Mouse (Mus musculus) forebrain, embryonic 12.5 days (tissue): Measurements from ENCODE around the gene Luc7l2. TPM values are rescaled to one million over a fixed set of nuclear protein-coding genes. Genes with fewer than 3 reads are reported as not detected.
A peak's percentile ranks its signal among the peaks of the same experiment; 100 is the strongest.

Experiments
- ATAC-seq: fragments of 200-750 bp; cut with Nextera tagmentation; 2 replicates; pipeline ENCODE4 v1.8.0; 2017; ENCODE audit warnings: moderate TSS enrichment; ENCODE audit not compliant: low FRiP score
- H3K27ac ChIP-seq: fragments of 300-500 bp; sonication (generic); 2 replicates; pipeline ENCODE4 v1.5.1; 2016; ENCODE audit warnings: mild to moderate bottlenecking
- H3K27me3 ChIP-seq: fragments of 300-500 bp; sonication (generic); 2 replicates; pipeline ENCODE4 v1.6.1; 2016; ENCODE audit warnings: mild to moderate bottlenecking
- H3K36me3 ChIP-seq: fragments of 300-500 bp; sonication (generic); replicated peaks from 2 replicates; pipeline ENCODE4 v1.6.1; 2016; ENCODE audit warnings: mild to moderate bottlenecking
- H3K4me1 ChIP-seq: fragments of 300-500 bp; sonication (generic); 2 replicates; pipeline ENCODE4 v1.6.1; 2016
- H3K4me2 ChIP-seq: fragments of 300-500 bp; sonication (generic); 2 replicates; pipeline ENCODE4 v1.6.1; 2016; ENCODE audit warnings: mild to moderate bottlenecking, moderate library complexity
- H3K4me3 ChIP-seq: fragments of 300-500 bp; sonication (generic); replicated peaks from 2 replicates; pipeline ENCODE4 v1.5.1; 2016; ENCODE audit warnings: mild to moderate bottlenecking
- H3K9ac ChIP-seq: fragments of 300-500 bp; sonication (generic); 2 replicates; pipeline ENCODE4 v1.6.1; 2016; ENCODE audit warnings: mild to moderate bottlenecking
- H3K9me3 ChIP-seq: fragments of 300-500 bp; sonication (generic); 2 replicates; pipeline ENCODE4 v1.6.1; 2016
- WGBS: fragments of 180-500 bp; shearing (Covaris S2); methylation state at CpG from one replicate; pipeline ENCODE4 v1.1.7; 2016; 5-methylcytosine and 5-hydroxymethylcytosine counted together
- microRNA-seq: library from miRNA; unstranded; fragments of <30 nt; microRNA quantifications from one replicate; pipeline ENCODE4, GENCODE M21; 2017
- polyA plus RNA-seq: library from polyadenylated mRNA; unstranded; fragments of >200 nt; fragmentation: Nextera tagmentation; extraction: Ambion mirVana; gene quantifications from 2 replicates; pipeline ENCODE4 v1.2.1, GENCODE M21; 2016

Gene Luc7l2
- polyA plus RNA-seq, 1 experiment from 2014 or later, result 46.7 TPM

- ATAC-seq, result peak; percentile 81
- Histone ChIP-seq H3K27ac (no peak within 1 kb of the TSS), H3K4me3 (peak within 1 kb of the TSS; percentile 56), H3K4me2 (peak within 1 kb of the TSS; percentile 100), H3K36me3 (no peaks in the 10 kb centered on the region), H3K4me1 (peaks cover 17% of the 10 kb centered on the region), H3K9ac (peak within 1 kb of the TSS; percentile 52), H3K27me3 (peaks cover 85% of the 10 kb centered on the region), H3K9me3 (no peaks in the 10 kb centered on the region)
- 2% methylated on average over 56 of the region's 60 CpGs for WGBS
Measured at GRCm38 (mm10) chr6:38636852-38637618, 85.9 kb downstream of the Luc7l2 start, which contains the start of gene Klrg2. Gene Klrg2 (minus strand): TSS chr6:38637242.

- no peaks in the 10 kb centered on the region for H3K9me3 ChIP-seq
- H3K27me3 ChIP-seq, result peaks cover 71% of the 10 kb centered on the region
- H3K4me3 ChIP-seq, result no peak overlapping the region
- 80% methylated on average over 11 of the region's 11 CpGs for WGBS
- no peaks in the 10 kb centered on the region for H3K36me3 ChIP-seq
- peaks cover 17% of the 10 kb centered on the region for H3K4me1 ChIP-seq
- no peak overlapping the region for H3K27ac ChIP-seq
- H3K4me2 ChIP-seq, result no peak overlapping the region
- ATAC-seq, result no peak
- no peak overlapping the region for H3K9ac ChIP-seq
Measured at GRCm38 (mm10) chr6:38640401-38640800, 89.3 kb downstream of the Luc7l2 start.

GRCm38 (mm10) chr6:38641228-38641627 lies 90.1 kb downstream of the Luc7l2 start:
- Histone ChIP-seq H3K36me3 (no peaks in the 10 kb centered on the region), H3K27ac (no peak overlapping the region), H3K9ac (no peak overlapping the region), H3K4me1 (peaks cover 12% of the 10 kb centered on the region), H3K4me3 (no peak overlapping the region), H3K27me3 (peaks cover 62% of the 10 kb centered on the region), H3K9me3 (no peaks in the 10 kb centered on the region), H3K4me2 (no peak overlapping the region)
- no peak for ATAC-seq
- WGBS, result 76% methylated on average over 5 of the region's 5 CpGs

GRCm38 (mm10) chr6:38641645-38642044 lies 90.5 kb downstream of the Luc7l2 start:
- Histone ChIP-seq H3K4me2 (no peak overlapping the region), H3K27me3 (peaks cover 58% of the 10 kb centered on the region), H3K27ac (no peak overlapping the region), H3K4me1 (peaks cover 8% of the 10 kb centered on the region), H3K9me3 (no peaks in the 10 kb centered on the region), H3K36me3 (no peaks in the 10 kb centered on the region), H3K9ac (no peak overlapping the region), H3K4me3 (no peak overlapping the region)
- ATAC-seq, result no peak
- 61% methylated on average over 5 of the region's 5 CpGs for WGBS

GRCm38 (mm10) chr6:38642593-38642992 lies 91.5 kb downstream of the Luc7l2 start:
- Histone ChIP-seq H3K27me3 (peaks cover 49% of the 10 kb centered on the region), H3K4me3 (no peak overlapping the region), H3K36me3 (no peaks in the 10 kb centered on the region), H3K4me2 (no peak overlapping the region), H3K9ac (no peak overlapping the region), H3K27ac (no peak overlapping the region), H3K9me3 (no peaks in the 10 kb centered on the region), H3K4me1 (no peaks in the 10 kb centered on the region)
- 73% methylated on average over 5 of the region's 5 CpGs for whole genome bisulfite sequencing
- no peak for ATAC-seq

GRCm38 (mm10) chr6:38643039-38643438 lies 91.9 kb downstream of the Luc7l2 start:
- H3K9me3 ChIP-seq, result no peaks in the 10 kb centered on the region
- no peak overlapping the region for H3K27ac ChIP-seq
- no peak overlapping the region for H3K9ac ChIP-seq
- 79% methylated on average over 3 of the region's 3 CpGs for WGBS
- H3K4me3 ChIP-seq, result no peak overlapping the region
- H3K36me3 ChIP-seq, result no peaks in the 10 kb centered on the region
- H3K27me3 ChIP-seq, result peaks cover 44% of the 10 kb centered on the region
- ATAC-seq, result no peak
- no peaks in the 10 kb centered on the region for H3K4me1 ChIP-seq
- no peak overlapping the region for H3K4me2 ChIP-seq

- no peaks in the 10 kb centered on the region for H3K9me3 ChIP-seq
- H3K27me3 ChIP-seq, result peaks cover 2% of the 10 kb centered on the region; the same call in 1 of the 2 replicates
- no peak overlapping the region for H3K27ac ChIP-seq
- no peak overlapping the region for H3K9ac ChIP-seq
- no peak for ATAC-seq
- no peak overlapping the region for H3K4me3 ChIP-seq
- H3K4me2 ChIP-seq, result no peak overlapping the region
- H3K4me1 ChIP-seq, result no peaks in the 10 kb centered on the region
- 75% methylated on average over 3 of the region's 3 CpGs for WGBS
- no peaks in the 10 kb centered on the region for H3K36me3 ChIP-seq
Measured at GRCm38 (mm10) chr6:38649545-38649944, 98.4 kb downstream of the Luc7l2 start.

GRCm38 (mm10) chr6:38650263-38650937 lies 99.3 kb downstream of the Luc7l2 start:
- Histone ChIP-seq H3K27me3 (peaks cover 2% of the 10 kb centered on the region; the same call in 1 of the 2 replicates), H3K4me3 (no peak overlapping the region), H3K9me3 (no peaks in the 10 kb centered on the region), H3K36me3 (no peaks in the 10 kb centered on the region), H3K27ac (no peak overlapping the region), H3K4me1 (no peaks in the 10 kb centered on the region), H3K4me2 (no peak overlapping the region), H3K9ac (no peak overlapping the region)
- peak; percentile 55 for ATAC-seq
- WGBS, result 45% methylated on average over 14 of the region's 14 CpGs

Small RNA genes within 50 kb of the gene (microRNA-seq; reads per million reads assigned to microRNA genes)
- not detected for gene Mir7670

Other genes with a start within 250 kb of the Luc7l2 start
- gene Zc3hav1, start 196.7 kb upstream of the Luc7l2 start, polyA plus RNA-seq, result 1.4 and 1.7 TPM in 2 replicates
- gene Ttc26, start 169.9 kb upstream of the Luc7l2 start, polyA plus RNA-seq, result 12.7 TPM in 2 replicates
- 18.6 and 27.2 TPM in 2 replicates for gene Ubn2, start 117.4 kb upstream of the Luc7l2 start, polyA plus RNA-seq
- 129 and 134 TPM in 2 replicates for gene Fmc1, start 17.8 kb upstream of the Luc7l2 start, polyA plus RNA-seq
- not detected in 2 replicates for gene Klrg2, start 85.9 kb downstream of the Luc7l2 start, polyA plus RNA-seq
- gene Clec2l, start 111.7 kb downstream of the Luc7l2 start, polyA plus RNA-seq, result 1.3 and 2.2 TPM in 2 replicates